Mouse (Mus musculus): Measurements from ENCODE around the gene Pip5kl1. TPM values are rescaled to one million over a fixed set of nuclear protein-coding genes. Genes with fewer than 3 reads are reported as not detected.

Pip5kl1 gene
- polyA plus RNA-seq (2021; fragmentation: Nextera tagmentation), result 0.95 and 1.2 TPM in 2 replicates
- long read RNA-seq, experiment 1, partial matches to known transcripts, result 0 of 1 reads
- long read RNA-seq, experiment 1, other reads (novel, unspliced or antisense), result 0 of 1 reads
- long read RNA-seq, experiment 2, partial matches to known transcripts, result 0 of 10 reads
- long read RNA-seq, experiment 2, other reads (novel, unspliced or antisense), result 8 of 10 reads

GRCm38 (mm10) chr2:32574497-32574896 lies at the start of gene Pip5kl1:
Gene Pip5kl1, plus strand, starts transcription at chr2:32574797.

GRCm38 (mm10) chr2:32534733-32535471 lies 39.7 kb upstream of the Pip5kl1 start, which contains the start of gene Fam102a:
Gene Fam102a, plus strand, starts transcription at chr2:32535332.

GRCm38 (mm10) chr2:32570698-32571494 lies 3.7 kb upstream of the Pip5kl1 start, which contains the start of gene Dpm2:
Gene Dpm2, plus strand, starts transcription at chr2:32570858.

GRCm38 (mm10) chr2:32575586-32576160 lies 1.1 kb downstream of the Pip5kl1 start, which contains the start of gene 9430097D07Rik:
Gene 9430097D07Rik, minus strand, starts transcription at chr2:32575684.

GRCm38 (mm10) chr2:32586871-32587351 lies 12.3 kb downstream of the Pip5kl1 start, which contains the start of gene St6galnac4:
Gene St6galnac4, plus strand, starts transcription at chr2:32587095.

GRCm38 (mm10) chr2:32599409-32599808 lies 24.8 kb downstream of the Pip5kl1 start, which contains the start of gene St6galnac6:
Gene St6galnac6, plus strand, starts transcription at chr2:32599709.

GRCm38 (mm10) chr2:32621517-32621859 lies 46.9 kb downstream of the Pip5kl1 start, which contains the start of gene Ak1:
Gene Ak1, plus strand, starts transcription at chr2:32621758.

Other genes with a start within 250 kb of the Pip5kl1 start
- 19.9 and 28.4 TPM in 2 replicates for gene Ciz1, start 222.5 kb upstream of the Pip5kl1 start, polyA plus RNA-seq (2021; fragmentation: Nextera tagmentation)
- gene Dnm1, start 221.5 kb upstream of the Pip5kl1 start, polyA plus RNA-seq (2021; fragmentation: Nextera tagmentation), result 198 and 300 TPM in 2 replicates
- 559 and 640 TPM in 2 replicates for gene 1110008P14Rik, start 192.9 kb upstream of the Pip5kl1 start, polyA plus RNA-seq (2021; fragmentation: Nextera tagmentation)
- gene Lcn2, start 186.5 kb upstream of the Pip5kl1 start, polyA plus RNA-seq (2021; fragmentation: Nextera tagmentation), result 0.21 and 0.65 TPM in 2 replicates
- 24.8 and 25.1 TPM in 2 replicates for gene Ptges2, start 178.9 kb upstream of the Pip5kl1 start, polyA plus RNA-seq (2021; fragmentation: Nextera tagmentation)
- 2.0 and 3.3 TPM in 2 replicates for gene Naif1, start 124.3 kb upstream of the Pip5kl1 start, polyA plus RNA-seq (2021; fragmentation: Nextera tagmentation)
- gene Slc25a25, start 123.4 kb upstream of the Pip5kl1 start, polyA plus RNA-seq (2021; fragmentation: Nextera tagmentation), result 27.1 and 32.0 TPM in 2 replicates
- gene Fam102a, start 39.5 kb upstream of the Pip5kl1 start, polyA plus RNA-seq (2021; fragmentation: Nextera tagmentation), result 24.3 and 34.4 TPM in 2 replicates
- 150 and 152 TPM in 2 replicates for gene Dpm2, start 3.9 kb upstream of the Pip5kl1 start, polyA plus RNA-seq (2021; fragmentation: Nextera tagmentation)
- 0.25 and 0.26 TPM in 2 replicates for gene 9430097D07Rik, start 887 bp downstream of the Pip5kl1 start, polyA plus RNA-seq (2021; fragmentation: Nextera tagmentation)
- 36.2 and 41.8 TPM in 2 replicates for gene St6galnac4, start 12.3 kb downstream of the Pip5kl1 start, polyA plus RNA-seq (2021; fragmentation: Nextera tagmentation)
- gene St6galnac6, start 24.9 kb downstream of the Pip5kl1 start, polyA plus RNA-seq (2021; fragmentation: Nextera tagmentation), result 10.3 and 11.1 TPM in 2 replicates
- 96.4 and 102 TPM in 2 replicates for gene Ak1, start 47.0 kb downstream of the Pip5kl1 start, polyA plus RNA-seq (2021; fragmentation: Nextera tagmentation)
- gene Eng, start 71.8 kb downstream of the Pip5kl1 start, polyA plus RNA-seq (2021; fragmentation: Nextera tagmentation), result 14.0 and 18.7 TPM in 2 replicates
- gene Fpgs, start 129.3 kb downstream of the Pip5kl1 start, polyA plus RNA-seq (2021; fragmentation: Nextera tagmentation), result 6.2 and 6.9 TPM in 2 replicates
- gene Cdk9, start 138.3 kb downstream of the Pip5kl1 start, polyA plus RNA-seq (2021; fragmentation: Nextera tagmentation), result 12.5 and 15.1 TPM in 2 replicates
- 21.5 and 27.3 TPM in 2 replicates for gene Sh2d3c, start 146.3 kb downstream of the Pip5kl1 start, polyA plus RNA-seq (2021; fragmentation: Nextera tagmentation)
- 0.41 and 0.60 TPM in 2 replicates for gene 6330409D20Rik, start 166.2 kb downstream of the Pip5kl1 start, polyA plus RNA-seq (2021; fragmentation: Nextera tagmentation)
- 49.3 and 49.8 TPM in 2 replicates for gene Tor2a, start 182.4 kb downstream of the Pip5kl1 start, polyA plus RNA-seq (2021; fragmentation: Nextera tagmentation)
- 0.33 and 0.49 TPM in 2 replicates for gene Ttc16, start 200.8 kb downstream of the Pip5kl1 start, polyA plus RNA-seq (2021; fragmentation: Nextera tagmentation)
- gene Ptrh1, start 201.0 kb downstream of the Pip5kl1 start, polyA plus RNA-seq (2021; fragmentation: Nextera tagmentation), result 7.0 and 7.9 TPM in 2 replicates
- gene Cfap157, start 209.6 kb downstream of the Pip5kl1 start, polyA plus RNA-seq (2021; fragmentation: Nextera tagmentation), result 0.60 and 1.1 TPM in 2 replicates